Mouse (Mus musculus): ENCODE measurements around the gene Hip1.
A peak's percentile ranks its signal among the peaks of the same experiment; 100 is the strongest.
"Not testable (repeated sequence)": the region's sequence is repeated elsewhere in the genome, so short reads cannot be mapped to it uniquely, and the experiment has no call there.

Hip1 gene

GRCm38 (mm10) chr5:135488881-135489694, 55.8 kb downstream of the Hip1 start:
- DNase-seq = peak; percentile 41

DNA sequence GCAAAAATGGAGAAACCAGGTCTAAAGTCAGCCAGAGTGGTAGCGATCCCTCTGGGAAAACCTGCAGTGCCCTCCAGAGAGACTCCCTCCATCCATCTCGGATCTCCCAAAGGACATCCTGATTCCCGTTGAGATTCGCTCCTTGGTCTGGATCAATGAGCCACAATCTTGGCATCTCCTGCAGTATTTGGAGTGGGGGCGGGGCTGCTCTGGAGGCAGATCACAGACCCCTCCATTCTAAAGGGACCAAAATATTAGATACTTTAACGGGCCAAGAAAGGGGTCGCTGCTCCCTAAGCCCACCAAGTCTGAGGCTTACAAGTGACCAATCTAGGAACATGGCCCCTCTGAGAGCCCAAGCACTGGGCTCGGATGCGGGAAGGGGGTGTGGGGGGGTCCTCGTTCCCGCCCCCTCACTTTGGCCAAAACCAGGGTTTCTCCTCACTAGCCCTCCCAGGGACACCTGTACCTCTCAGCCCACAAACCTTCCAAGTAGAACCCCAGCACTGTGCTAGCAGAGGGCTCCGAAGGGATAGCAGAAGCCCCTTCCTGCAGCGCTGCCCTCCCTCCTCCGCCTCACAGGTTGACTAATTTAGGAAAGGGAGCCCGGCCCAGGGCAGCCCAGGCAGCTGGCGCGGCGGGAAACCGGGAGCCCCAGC, 56.6 kb downstream of the Hip1 start:
- no peak for DNase-seq

DNA sequence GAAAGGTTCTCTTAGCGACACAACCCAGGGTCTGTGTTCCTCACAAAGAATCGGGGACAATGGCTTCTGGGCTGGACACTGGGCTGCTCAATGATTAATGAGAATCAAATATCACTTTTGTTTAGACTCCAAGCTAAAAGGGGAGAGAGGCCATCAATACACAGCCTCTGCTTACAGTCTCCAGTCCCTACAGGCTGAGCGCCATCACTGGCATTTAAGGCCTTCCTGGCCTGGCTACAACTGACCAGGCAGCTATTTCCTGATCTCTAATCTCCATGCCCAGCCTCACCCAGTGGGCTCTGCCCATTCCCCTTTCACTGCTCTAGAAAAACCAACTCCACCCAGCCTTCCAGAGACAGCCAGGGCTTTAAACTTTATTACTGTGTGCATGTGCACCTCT, 59.6 kb downstream of the Hip1 start:
- DNase-seq = no peak

DNA sequence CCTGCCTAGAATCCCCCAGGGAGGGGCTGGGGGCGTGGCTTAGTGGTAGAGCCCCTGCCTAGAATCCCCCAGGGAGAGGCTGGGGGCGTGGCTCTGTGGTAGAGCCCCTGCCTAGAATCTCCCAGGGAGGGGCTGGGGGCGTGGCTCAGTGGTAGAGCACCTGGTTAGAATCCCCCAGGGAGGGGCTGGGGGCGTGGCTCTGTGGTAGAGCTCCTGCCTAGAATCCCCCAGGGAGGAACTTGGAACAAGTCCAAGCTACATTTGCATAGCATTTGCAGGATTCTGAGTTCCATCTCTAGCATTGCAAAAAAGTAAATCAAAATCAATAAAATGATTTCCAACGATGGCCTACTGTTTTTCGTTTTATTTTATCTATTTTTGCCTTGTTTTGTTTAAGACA, 61.1 kb downstream of the Hip1 start:
- not testable (repeated sequence) for DNase-seq

DNA sequence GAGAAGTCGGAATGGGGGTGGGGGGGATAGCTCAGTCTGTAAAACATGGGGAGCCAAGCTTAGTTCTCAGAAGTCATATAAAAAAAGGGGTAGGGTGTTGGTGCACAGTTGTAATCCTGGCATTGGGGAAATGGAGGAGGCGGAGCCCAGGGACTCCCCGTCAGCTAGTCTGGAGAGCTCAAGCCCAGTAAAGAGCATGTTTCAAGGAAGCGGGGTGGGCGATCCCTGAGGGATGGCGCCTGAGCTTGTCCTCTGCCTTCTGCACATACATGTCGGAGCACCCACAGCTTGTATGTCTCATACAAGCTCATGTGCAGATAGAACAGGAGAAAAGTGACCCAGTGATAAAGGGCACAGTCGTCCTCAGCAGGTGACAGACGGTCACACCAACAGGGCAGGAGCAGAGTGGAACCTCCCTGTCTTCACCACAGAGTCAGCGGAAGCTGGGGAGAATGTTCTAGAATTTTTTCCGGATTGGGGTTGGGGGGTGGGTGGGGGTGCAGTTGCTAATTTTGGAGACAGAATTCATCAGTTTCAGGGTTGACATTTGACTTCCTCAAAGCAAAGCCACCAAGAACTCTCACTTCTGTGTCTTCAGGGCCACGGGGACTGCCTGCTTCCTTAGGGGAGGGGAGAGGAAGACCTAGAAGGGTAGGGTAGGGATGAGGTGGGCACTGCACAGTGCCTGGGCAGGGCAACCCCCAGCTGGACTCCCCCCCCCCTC, 65.9 kb downstream of the Hip1 start:
- no peak for DNase-seq

GRCm38 (mm10) chr5:135476199-135476598, 68.7 kb downstream of the Hip1 start:
- no peak for DNase-seq

DNA sequence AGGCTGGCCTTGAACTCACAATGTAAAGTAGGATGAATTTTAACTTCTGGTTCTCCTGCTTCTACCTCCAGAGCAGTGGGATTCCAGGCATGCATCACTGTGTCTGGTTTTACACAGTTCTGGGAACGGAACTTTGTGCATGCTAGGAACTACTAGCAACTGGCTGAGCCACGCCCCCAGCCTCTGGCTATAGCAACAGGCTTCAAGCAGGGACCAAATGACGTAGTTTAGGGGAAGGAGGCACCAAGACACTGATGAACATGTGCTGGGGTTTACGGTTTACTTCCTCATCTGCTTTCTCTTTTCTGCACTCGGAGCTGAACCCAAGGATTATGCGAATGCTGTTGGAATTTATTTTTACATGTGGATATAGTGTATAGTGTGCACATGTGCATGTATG, 72.5 kb downstream of the Hip1 start:
- DNase-seq = no peak

GRCm38 (mm10) chr5:135471747-135472146, 73.2 kb downstream of the Hip1 start:
- DNase-seq = no peak

DNA sequence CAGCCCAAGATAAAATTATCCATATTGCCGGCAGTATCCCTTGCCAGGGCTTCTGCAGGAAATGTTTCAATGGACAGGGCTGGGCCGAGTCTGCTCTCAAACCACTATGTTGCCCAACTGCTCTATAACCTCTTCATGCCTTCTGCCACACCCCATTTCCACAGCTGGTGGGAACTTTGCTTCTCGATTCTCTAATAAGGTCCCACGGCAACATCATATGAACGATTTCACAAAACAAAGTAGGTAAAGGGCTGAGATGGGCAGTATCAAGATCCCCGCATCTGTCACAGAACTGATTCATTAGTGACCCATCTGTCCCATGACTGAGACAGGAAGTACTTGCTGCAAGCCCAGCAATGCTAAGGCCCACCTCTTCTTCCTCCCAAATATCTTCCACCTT, 76.6 kb downstream of the Hip1 start:
- DNase-seq = no peak

GRCm38 (mm10) chr5:135465833-135466291, 79.1 kb downstream of the Hip1 start:
- peak; percentile 37 for DNase-seq

DNA sequence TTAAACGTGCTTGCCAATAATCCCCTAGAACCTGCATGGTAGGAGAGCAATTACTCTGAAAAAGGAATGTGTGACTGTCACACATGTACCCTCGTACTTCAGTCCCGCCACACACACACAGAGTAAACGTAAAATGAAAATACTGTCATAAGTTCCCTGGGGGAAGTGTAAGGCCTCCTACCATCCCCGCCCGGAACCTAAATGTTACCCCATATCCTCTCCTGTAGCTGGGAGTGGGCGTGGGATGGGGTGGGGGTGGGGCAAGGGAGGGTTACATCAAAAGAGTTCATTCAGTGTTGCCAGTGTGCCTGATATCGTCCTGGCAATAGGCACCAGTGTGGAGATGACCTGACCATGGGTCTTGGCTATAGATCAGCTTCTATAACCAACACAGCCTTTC, 81.5 kb downstream of the Hip1 start:
- no peak for DNase-seq

- DNase-seq = no peak
Measured at GRCm38 (mm10) chr5:135460833-135461173, 84.1 kb downstream of the Hip1 start.

DNA sequence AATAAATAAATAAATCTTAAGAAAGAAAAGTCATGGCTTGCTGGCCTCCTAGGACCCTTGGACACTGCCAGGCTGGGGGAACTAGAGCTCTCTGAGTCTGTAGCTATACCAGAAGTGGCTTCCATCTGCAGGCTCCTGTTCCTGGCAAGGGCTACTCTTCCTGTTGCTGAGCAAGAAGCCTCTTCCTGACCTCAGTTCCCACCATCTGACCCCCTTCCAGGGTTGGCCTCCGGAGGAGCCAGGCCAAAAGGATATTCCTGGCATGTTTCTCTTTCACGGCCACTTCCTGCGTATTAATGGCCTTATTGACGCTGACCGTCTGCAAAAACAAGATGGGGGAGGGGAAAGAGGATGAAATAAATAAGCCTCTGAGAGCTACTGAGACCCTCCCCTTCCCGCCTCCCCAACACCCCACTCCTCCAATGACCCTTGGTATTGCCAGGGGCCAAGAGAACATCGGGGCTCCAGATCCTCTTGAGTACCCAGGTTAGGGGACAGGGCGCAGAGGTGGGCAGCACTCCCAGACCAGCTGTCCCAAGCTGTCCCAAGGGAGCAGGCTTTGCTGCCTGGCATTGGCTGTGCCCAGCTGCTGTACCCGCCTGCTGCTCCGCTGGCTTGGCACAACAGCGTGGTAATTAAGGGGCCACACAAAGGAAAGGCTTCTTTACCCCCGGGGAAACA, 84.6 kb downstream of the Hip1 start:
- peak; percentile 45 for DNase-seq

DNA sequence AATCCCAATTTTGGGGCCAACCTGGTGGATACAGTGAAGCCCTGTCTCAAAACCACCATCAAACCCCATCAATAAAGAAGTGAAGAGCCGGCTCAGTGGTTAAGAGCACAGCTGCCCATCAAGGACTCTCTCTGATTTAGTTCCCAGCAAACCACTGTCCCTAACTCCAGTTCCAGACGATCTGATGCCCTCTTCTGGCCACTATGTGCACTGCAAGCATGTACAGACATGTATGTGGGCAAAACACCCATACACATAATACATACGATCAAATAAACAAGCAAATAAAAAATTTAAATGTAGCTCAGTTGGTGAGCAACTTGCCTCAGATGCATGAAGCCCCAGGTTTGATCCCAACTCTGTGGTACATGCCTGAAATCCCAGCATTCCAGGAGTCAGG, 85.4 kb downstream of the Hip1 start:
- DNase-seq = no peak

DNA sequence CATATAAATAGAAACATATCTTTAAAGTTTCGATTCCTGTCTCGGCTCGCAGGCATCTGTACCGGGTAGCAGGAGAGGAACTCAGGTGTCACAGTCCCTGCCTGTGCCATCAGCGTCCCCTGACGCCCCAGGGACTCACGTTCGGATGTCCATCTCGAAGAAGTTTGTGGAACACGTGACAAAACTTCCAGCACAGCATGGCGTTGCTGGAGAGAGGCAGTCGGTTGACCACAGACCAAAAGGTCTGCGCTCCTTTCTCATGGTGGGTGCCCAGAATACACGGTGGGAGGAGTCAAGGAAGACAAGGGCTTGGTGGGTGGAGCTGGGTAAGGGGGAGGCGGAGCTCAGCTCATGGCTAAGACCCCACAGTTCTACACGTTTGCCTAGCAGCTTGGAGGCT, 87.0 kb downstream of the Hip1 start:
- no peak for DNase-seq

- DNase-seq = no peak
Measured at GRCm38 (mm10) chr5:135456515-135456914, 88.4 kb downstream of the Hip1 start.

- DNase-seq = no peak
Measured at GRCm38 (mm10) chr5:135454256-135454655, 90.7 kb downstream of the Hip1 start.

DNA sequence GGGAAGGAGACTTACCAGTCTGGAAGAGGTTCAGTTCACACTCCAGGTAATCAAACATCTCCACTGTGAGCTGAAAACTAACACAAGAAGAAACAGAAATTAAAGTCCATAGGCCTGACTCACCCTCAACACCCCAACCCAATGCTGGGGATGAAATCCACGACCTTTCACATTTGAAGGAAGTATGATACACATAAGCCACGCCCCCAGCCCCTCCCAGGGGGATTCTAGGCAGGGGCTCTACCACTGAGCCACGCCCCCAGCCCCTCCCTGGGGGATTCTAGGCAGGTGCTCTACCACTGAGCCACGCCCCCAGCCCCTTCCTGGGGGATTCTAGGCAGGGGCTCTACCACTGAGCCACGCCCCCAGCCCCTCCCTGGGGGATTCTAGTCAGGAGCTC, 93.4 kb downstream of the Hip1 start:
- not testable (repeated sequence) for DNase-seq

GRCm38 (mm10) chr5:135451100-135451499, 93.8 kb downstream of the Hip1 start:
- no peak for DNase-seq

- DNase-seq = no peak
Measured at GRCm38 (mm10) chr5:135445755-135446154, 99.2 kb downstream of the Hip1 start.

DNA sequence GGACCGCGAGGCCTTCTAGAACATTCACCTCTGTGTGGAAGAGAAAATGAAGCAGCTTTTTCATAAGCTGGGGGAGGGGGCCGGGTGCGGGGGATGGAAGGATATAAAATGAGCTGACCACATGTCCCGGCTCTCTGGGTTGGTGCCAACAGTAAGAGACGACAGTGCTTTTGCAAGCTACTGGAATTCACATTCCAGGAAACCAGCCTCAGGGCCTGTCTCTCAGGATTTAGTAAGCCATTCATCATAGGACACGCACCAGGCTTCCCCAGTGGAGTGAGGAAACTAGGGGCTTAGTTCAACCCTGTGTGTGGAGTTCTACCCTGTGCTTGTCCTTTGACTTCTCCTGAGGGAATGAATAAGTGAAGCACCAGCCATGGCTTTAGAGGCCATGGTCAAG, 102.5 kb downstream of the Hip1 start:
- DNase-seq = no peak

GRCm38 (mm10) chr5:135435039-135435438, 109.9 kb downstream of the Hip1 start:
- DNase-seq = no peak

DNA sequence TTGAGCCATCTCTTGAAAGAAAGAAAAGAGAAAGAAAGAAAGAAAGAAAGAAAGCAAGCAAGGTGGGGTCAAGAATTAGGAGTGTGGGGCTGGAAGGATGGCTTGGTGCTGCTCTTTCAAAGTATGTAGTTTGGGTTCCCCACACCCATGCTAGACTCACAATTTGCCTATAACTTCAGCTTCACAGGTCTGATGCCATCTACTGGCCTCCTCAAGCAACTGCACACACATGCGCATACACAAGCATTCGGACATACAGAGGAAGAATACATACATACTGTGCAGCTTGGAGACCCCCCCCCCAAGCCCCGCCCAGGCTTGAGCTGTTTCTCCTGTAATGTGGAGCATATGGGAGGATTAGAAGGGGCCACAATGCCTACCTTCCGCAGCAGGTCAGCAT, 111.1 kb downstream of the Hip1 start:
- DNase-seq = no peak
